Mouse (Mus musculus) liver, embryonic 14.5 days (tissue): ENCODE results near the gene Gstk1. TPM values are rescaled to one million over a fixed set of nuclear protein-coding genes. Genes with fewer than 3 reads are reported as not detected.

ENCODE experiments used
- ATAC-seq: fragments of 200-750 bp; cut with Nextera tagmentation; 2 replicates; pipeline ENCODE4 v1.8.0; 2017; ENCODE audit warnings: moderate number of reproducible peaks, mild to moderate bottlenecking, moderate library complexity; ENCODE audit not compliant: insufficient read depth
- DNase-seq, 3 experiments: peaks; one replicate each; pipeline ENCODE4 v3.0.0-alpha.2; 2012 to 2013; ENCODE audit warnings: low read depth in 3 of 3, low spot score in 3 of 3
- H3K27ac ChIP-seq: fragments of 300-500 bp; sonication (generic); 2 replicates; pipeline ENCODE4 v1.5.1; 2014; ENCODE audit warnings: moderate library complexity, mild to moderate bottlenecking, control low read depth, inconsistent platforms
- H3K27me3 ChIP-seq: fragments of 300-500 bp; sonication (generic); 2 replicates; pipeline ENCODE4 v1.6.1; 2014; ENCODE audit warnings: mild to moderate bottlenecking, low read length, moderate library complexity; ENCODE audit not compliant: control insufficient read depth, insufficient read depth
- H3K36me3 ChIP-seq: fragments of 300-500 bp; sonication (generic); replicated peaks from 2 replicates; pipeline ENCODE4 v1.6.1; 2014; ENCODE audit warnings: low read depth; ENCODE audit not compliant: control insufficient read depth, insufficient read depth
- H3K4me1 ChIP-seq, 2 experiments: fragments of 200-500 bp in 1 of 2; fragments of 300-500 bp in 1 of 2; sonication (generic) in 1 of 2; replicated peaks; 2 replicates each; pipeline ENCODE4 v1.6.1; 2012 to 2014; ENCODE audit warnings: antibody characterized with exemption in 1 of 2, inconsistent platforms in 1 of 2, low read length in 1 of 2; ENCODE audit not compliant: control insufficient read depth in 2 of 2, insufficient read depth in 2 of 2
- H3K4me2 ChIP-seq: fragments of 300-500 bp; sonication (generic); 2 replicates; pipeline ENCODE4 v1.6.1; 2014; ENCODE audit warnings: low read depth, mild to moderate bottlenecking, control low read depth, moderate library complexity
- H3K4me3 ChIP-seq, 2 experiments: fragments of 200-500 bp in 1 of 2; fragments of 300-500 bp in 1 of 2; sonication (generic) in 1 of 2; 2 replicates each; pipeline ENCODE4 v1.5.1; 2012 to 2014; ENCODE audit warnings: low read depth in 2 of 2, low read length in 2 of 2, mild to moderate bottlenecking in 2 of 2, control low read depth in 1 of 2, inconsistent platforms in 1 of 2, moderate library complexity in 1 of 2; ENCODE audit not compliant: insufficient read depth in 1 of 2
- H3K9ac ChIP-seq: fragments of 300-500 bp; sonication (generic); replicated peaks from 2 replicates; pipeline ENCODE4 v1.6.1; 2014; ENCODE audit warnings: mild to moderate bottlenecking, control low read depth, moderate library complexity
- H3K9me3 ChIP-seq: fragments of 300-500 bp; sonication (generic); 2 replicates; pipeline ENCODE4 v1.6.1; 2016; ENCODE audit warnings: low read length, mixed read lengths; ENCODE audit not compliant: control insufficient read depth
- CTCF ChIP-seq: IDR thresholded peaks from 2 replicates; pipeline ENCODE4 v1.5.1; 2016; ENCODE audit warnings: antibody characterized with exemption, low read depth, control low read depth
- EP300 ChIP-seq: IDR thresholded peaks from 2 replicates; pipeline ENCODE4 v1.6.1; 2016; ENCODE audit warnings: antibody characterized with exemption, low read depth
- WGBS: fragments of 180-500 bp; shearing (Covaris S2); extraction: QIAGEN DNeasy Blood & Tissue Kit; methylation state at CpG from one replicate; pipeline ENCODE4 v1.1.7; 2014; ENCODE audit not compliant: insufficient replicate concordance; 5-methylcytosine and 5-hydroxymethylcytosine counted together
- polyA plus RNA-seq, 2 experiments: library from polyadenylated mRNA; depleted of rRNA in 1 of 2; stranded (reverse) in 1 of 2; unstranded in 1 of 2; fragments of >200 nt; fragmentation: Nextera tagmentation in 1 of 2; extraction: Ambion mirVana in 1 of 2; gene quantifications; 2 replicates each; pipeline versions ENCODE4 v1.2.1 to v1.2.3; 2012 to 2014

Gene Gstk1
- polyA plus RNA-seq, 2 experiments: 4.7 to 6.3 TPM

DNA sequence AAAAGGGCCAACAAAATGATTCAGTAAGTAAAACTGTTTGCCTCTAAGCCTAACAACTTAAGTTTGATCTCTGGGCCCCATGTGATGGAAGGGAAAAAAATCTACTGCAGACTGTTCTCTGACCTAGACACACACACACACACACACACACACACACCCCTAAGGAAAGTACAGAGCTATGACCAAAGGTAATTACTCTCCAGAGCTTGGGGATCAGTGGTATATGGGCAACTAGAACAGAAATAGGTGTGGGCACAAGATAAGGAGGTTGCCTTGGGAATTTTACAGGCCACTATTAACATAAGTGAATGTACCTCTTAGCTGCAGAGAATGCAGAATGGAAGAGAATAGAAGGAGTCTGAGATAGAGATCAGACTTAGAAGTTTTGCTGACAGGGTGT lies 41.8 kb downstream of the Gstk1 start:
- no peak overlapping the region for H3K9ac ChIP-seq
- TF ChIP-seq CTCF: no peak
- no peak for TF ChIP-seq EP300

GRCm38 (mm10) chr6:42293327-42293726 lies 47.6 kb downstream of the Gstk1 start:
- no peak overlapping the region for H3K4me3 ChIP-seq
- no peaks in the 10 kb centered on the region for H3K27me3 ChIP-seq
- H3K9me3 ChIP-seq: no peaks in the 10 kb centered on the region

More for the DNA sequence above, 41.8 kb downstream of the Gstk1 start:
- Histone ChIP-seq H3K27ac (no peak overlapping the region), H3K9me3 (no peaks in the 10 kb centered on the region), H3K27me3 (no peaks in the 10 kb centered on the region), H3K36me3 (no peaks in the 10 kb centered on the region; the same call in 1 of the 2 replicates), H3K4me3 (no peak overlapping the region), H3K4me2 (no peak overlapping the region), H3K4me1 (no peaks in the 10 kb centered on the region)
- DNase-seq (no peak), ATAC-seq (no peak)

GRCm38 (mm10) chr6:42295549-42296094 lies 49.9 kb downstream of the Gstk1 start:
- ATAC-seq (no peak), DNase-seq (no peak)
- Histone ChIP-seq H3K9ac (no peak overlapping the region), H3K9me3 (no peaks in the 10 kb centered on the region), H3K36me3 (no peaks in the 10 kb centered on the region), H3K4me3 (no peak overlapping the region), H3K27ac (no peak overlapping the region), H3K4me1 (no peaks in the 10 kb centered on the region), H3K27me3 (no peaks in the 10 kb centered on the region), H3K4me2 (no peak overlapping the region)
- TF ChIP-seq EP300: no peak
- no peak for TF ChIP-seq CTCF
- WGBS: 44% methylated on average over 3 of the region's 3 CpGs

More at GRCm38 (mm10) chr6:42293327-42293726, 47.6 kb downstream of the Gstk1 start:
- Histone ChIP-seq H3K4me1 (no peaks in the 10 kb centered on the region), H3K4me2 (no peak overlapping the region), H3K27ac (no peak overlapping the region), H3K9ac (no peak overlapping the region), H3K36me3 (no peaks in the 10 kb centered on the region)
- TF ChIP-seq EP300 (no peak), CTCF (no peak)
- ATAC-seq (no peak), DNase-seq (no peak)
- WGBS: 67% methylated on average over 6 of the region's 6 CpGs

DNA sequence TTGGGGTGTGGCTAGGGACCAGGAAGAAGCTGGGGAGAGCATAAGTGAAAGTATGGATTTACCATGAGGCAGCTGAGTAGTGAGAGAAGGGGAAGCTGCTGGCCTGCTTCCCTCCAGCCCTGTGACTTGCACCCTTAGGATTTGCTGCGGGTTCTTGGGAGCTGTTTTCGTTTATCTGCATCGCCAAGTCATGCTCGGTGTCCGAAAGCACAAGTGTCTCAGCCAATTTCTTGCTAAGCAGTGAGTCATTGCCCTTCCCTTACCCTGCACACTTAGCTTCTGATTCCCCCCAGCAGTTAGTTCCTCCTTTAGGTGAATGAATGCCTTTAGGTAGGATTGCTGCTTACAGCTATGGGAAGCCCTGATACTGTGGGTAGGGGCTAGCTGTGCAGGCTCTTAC lies 53.6 kb downstream of the Gstk1 start:
- 25% methylated on average over 5 of the region's 5 CpGs for WGBS
- H3K36me3 ChIP-seq: no peaks in the 10 kb centered on the region
- no peaks in the 10 kb centered on the region for H3K9me3 ChIP-seq
- no peak overlapping the region for H3K4me2 ChIP-seq
- no peak for TF ChIP-seq EP300
- H3K27me3 ChIP-seq: no peaks in the 10 kb centered on the region
- no peak overlapping the region for H3K4me3 ChIP-seq
- H3K9ac ChIP-seq: no peak overlapping the region
- H3K4me1 ChIP-seq: no peaks in the 10 kb centered on the region
- H3K27ac ChIP-seq: no peak overlapping the region
- no peak for ATAC-seq
- peak in 1 of 3 experiments; percentile 7 for DNase-seq

Other genes starting within 250 kb of the Gstk1 start
- gene Sva, start 207.5 kb upstream of the Gstk1 start, polyA plus RNA-seq (2012; rRNA removed): not detected in 2 replicates
- not detected in 2 replicates for gene Sva, start 207.5 kb upstream of the Gstk1 start, polyA plus RNA-seq (2014; fragmentation: Nextera tagmentation; extraction: Ambion mirVana)
- not detected in 2 replicates for gene Tas2r139, start 105.0 kb upstream of the Gstk1 start, polyA plus RNA-seq (2012; rRNA removed)
- not detected in 2 replicates for gene Tas2r139, start 105.0 kb upstream of the Gstk1 start, polyA plus RNA-seq (2014; fragmentation: Nextera tagmentation; extraction: Ambion mirVana)
- not detected in 2 replicates for gene Tas2r144, start 30.6 kb upstream of the Gstk1 start, polyA plus RNA-seq (2012; rRNA removed)
- not detected in 2 replicates for gene Tas2r144, start 30.6 kb upstream of the Gstk1 start, polyA plus RNA-seq (2014; fragmentation: Nextera tagmentation; extraction: Ambion mirVana)
- gene Tmem139, start 16.0 kb downstream of the Gstk1 start, polyA plus RNA-seq (2012; rRNA removed): 0.02 and 0.03 TPM in 2 replicates
- gene Tmem139, start 16.0 kb downstream of the Gstk1 start, polyA plus RNA-seq (2014; fragmentation: Nextera tagmentation; extraction: Ambion mirVana): not detected in 2 replicates
- gene Casp2, start 19.1 kb downstream of the Gstk1 start, polyA plus RNA-seq (2012; rRNA removed): 26.1 and 27.0 TPM in 2 replicates
- gene Casp2, start 19.1 kb downstream of the Gstk1 start, polyA plus RNA-seq (2014; fragmentation: Nextera tagmentation; extraction: Ambion mirVana): 21.9 and 25.0 TPM in 2 replicates
- 0.17 and 0.30 TPM in 2 replicates for gene Clcn1, start 40.8 kb downstream of the Gstk1 start, polyA plus RNA-seq (2012; rRNA removed)
- 0.05 TPM in 1 of 2 replicates, not detected in the other for gene Clcn1, start 40.8 kb downstream of the Gstk1 start, polyA plus RNA-seq (2014; fragmentation: Nextera tagmentation; extraction: Ambion mirVana)
- 0.08 TPM in 2 replicates for gene Fam131b, start 78.7 kb downstream of the Gstk1 start, polyA plus RNA-seq (2012; rRNA removed)
- 0.06 TPM in 1 of 2 replicates, not detected in the other for gene Fam131b, start 78.7 kb downstream of the Gstk1 start, polyA plus RNA-seq (2014; fragmentation: Nextera tagmentation; extraction: Ambion mirVana)
- gene Zyx, start 103.7 kb downstream of the Gstk1 start, polyA plus RNA-seq (2012; rRNA removed): 26.7 and 27.7 TPM in 2 replicates
- gene Zyx, start 103.7 kb downstream of the Gstk1 start, polyA plus RNA-seq (2014; fragmentation: Nextera tagmentation; extraction: Ambion mirVana): 30.2 and 36.5 TPM in 2 replicates
- 3.5 and 4.0 TPM in 2 replicates for gene Epha1, start 127.3 kb downstream of the Gstk1 start, polyA plus RNA-seq (2012; rRNA removed)
- 1.4 and 1.7 TPM in 2 replicates for gene Epha1, start 127.3 kb downstream of the Gstk1 start, polyA plus RNA-seq (2014; fragmentation: Nextera tagmentation; extraction: Ambion mirVana)
- not detected in 2 replicates for gene Tas2r143, start 154.3 kb downstream of the Gstk1 start, polyA plus RNA-seq (2012; rRNA removed)
- gene Tas2r143, start 154.3 kb downstream of the Gstk1 start, polyA plus RNA-seq (2014; fragmentation: Nextera tagmentation; extraction: Ambion mirVana): not detected in 2 replicates
- not detected in 2 replicates for gene Tas2r135, start 159.5 kb downstream of the Gstk1 start, polyA plus RNA-seq (2012; rRNA removed)
- gene Tas2r135, start 159.5 kb downstream of the Gstk1 start, polyA plus RNA-seq (2014; fragmentation: Nextera tagmentation; extraction: Ambion mirVana): not detected in 2 replicates
- gene Tas2r126, start 188.6 kb downstream of the Gstk1 start, polyA plus RNA-seq (2012; rRNA removed): not detected in 2 replicates
- not detected in 2 replicates for gene Tas2r126, start 188.6 kb downstream of the Gstk1 start, polyA plus RNA-seq (2014; fragmentation: Nextera tagmentation; extraction: Ambion mirVana)
- not detected in 2 replicates for gene Olfr458, start 219.3 kb downstream of the Gstk1 start, polyA plus RNA-seq (2012; rRNA removed)
- gene Olfr458, start 219.3 kb downstream of the Gstk1 start, polyA plus RNA-seq (2014; fragmentation: Nextera tagmentation; extraction: Ambion mirVana): not detected in 2 replicates
- not detected in 2 replicates for gene Olfr457, start 230.4 kb downstream of the Gstk1 start, polyA plus RNA-seq (2012; rRNA removed)
- gene Olfr457, start 230.4 kb downstream of the Gstk1 start, polyA plus RNA-seq (2014; fragmentation: Nextera tagmentation; extraction: Ambion mirVana): not detected in 2 replicates
- gene Olfr456, start 241.3 kb downstream of the Gstk1 start, polyA plus RNA-seq (2012; rRNA removed): not detected in 2 replicates
- not detected in 2 replicates for gene Olfr456, start 241.3 kb downstream of the Gstk1 start, polyA plus RNA-seq (2014; fragmentation: Nextera tagmentation; extraction: Ambion mirVana)